Mouse (Mus musculus): ENCODE results near the gene Satb2.

- no peak for TF ChIP-seq CTCF (IDR thresholded peaks at IDR 0.05; ENCODE audit: low read depth)
- no peak for TF ChIP-seq EP300 (IDR thresholded peaks at IDR 0.05; ENCODE audit: low read depth)
Observed at GRCm38 (mm10) chr1:56897492-56898180, 80.8 kb downstream of the Satb2 start.

Measured in heart, postnatal 0 days (tissue).